Mouse (Mus musculus): Measurements from ENCODE around the gene Kif3a.

Kif3a gene

GRCm38 (mm10) chr11:53615172-53615571 is 48.0 kb downstream of the Kif3a start:
- no peak for DNase-seq (ENCODE audit: low read depth in 2 of 2, low spot score in 2 of 2)

GRCm38 (mm10) chr11:53615575-53615974 is 48.4 kb downstream of the Kif3a start:
- no peak for DNase-seq (ENCODE audit: low read depth in 2 of 2, low spot score in 2 of 2)

GRCm38 (mm10) chr11:53616748-53617558 is 49.8 kb downstream of the Kif3a start:
- DNase-seq (ENCODE audit: low read depth in 2 of 2, low spot score in 2 of 2), result no peak

GRCm38 (mm10) chr11:53617562-53618109 is 50.5 kb downstream of the Kif3a start:
- no peak for DNase-seq (ENCODE audit: low read depth in 2 of 2, low spot score in 2 of 2)

GRCm38 (mm10) chr11:53618619-53619198 is 51.5 kb downstream of the Kif3a start, which contains the start of gene Il4:
TSS of gene Il4 (minus strand) at chr11:53618669.
- no peak for DNase-seq (ENCODE audit: low read depth in 2 of 2, low spot score in 2 of 2)

- DNase-seq (ENCODE audit: low read depth in 2 of 2, low spot score in 2 of 2), result no peak
These were observed 52.2 kb downstream of the Kif3a start for GRCm38 (mm10) chr11:53619428-53619827.

GRCm38 (mm10) chr11:53620094-53620493 is 52.9 kb downstream of the Kif3a start:
- no peak for DNase-seq (ENCODE audit: low read depth in 2 of 2, low spot score in 2 of 2)

- DNase-seq (ENCODE audit: low read depth in 2 of 2, low spot score in 2 of 2), result no peak
These were observed 54.6 kb downstream of the Kif3a start for GRCm38 (mm10) chr11:53621582-53622439.

GRCm38 (mm10) chr11:53622440-53622806 is 55.2 kb downstream of the Kif3a start:
- DNase-seq (ENCODE audit: low read depth in 2 of 2, low spot score in 2 of 2), result no peak

GRCm38 (mm10) chr11:53623573-53623972 is 56.4 kb downstream of the Kif3a start:
- no peak for DNase-seq (ENCODE audit: low read depth in 2 of 2, low spot score in 2 of 2)

- no peak for DNase-seq (ENCODE audit: low read depth in 2 of 2, low spot score in 2 of 2)
These were observed 56.9 kb downstream of the Kif3a start for GRCm38 (mm10) chr11:53624124-53624523.

- no peak for DNase-seq (ENCODE audit: low read depth in 2 of 2, low spot score in 2 of 2)
These were observed 59.7 kb downstream of the Kif3a start for GRCm38 (mm10) chr11:53626802-53627373.

GRCm38 (mm10) chr11:53627859-53628258 is 60.7 kb downstream of the Kif3a start:
- DNase-seq (ENCODE audit: low read depth in 2 of 2, low spot score in 2 of 2), result peak; percentile 58 to 74

- no peak for DNase-seq (ENCODE audit: low read depth in 2 of 2, low spot score in 2 of 2)
These were observed 65.0 kb downstream of the Kif3a start for GRCm38 (mm10) chr11:53632122-53632733.

- DNase-seq (ENCODE audit: low read depth in 2 of 2, low spot score in 2 of 2), result no peak
These were observed 66.5 kb downstream of the Kif3a start for GRCm38 (mm10) chr11:53633644-53634043.

GRCm38 (mm10) chr11:53634556-53634955 is 67.4 kb downstream of the Kif3a start, which contains the start of gene Il13:
TSS of gene Il13 (minus strand) at chr11:53634702.
- DNase-seq (ENCODE audit: low read depth in 2 of 2, low spot score in 2 of 2), result no peak

- DNase-seq (ENCODE audit: low read depth in 2 of 2, low spot score in 2 of 2), result no peak
These were observed 68.5 kb downstream of the Kif3a start for GRCm38 (mm10) chr11:53635590-53636182.

- no peak for DNase-seq (ENCODE audit: low read depth in 2 of 2, low spot score in 2 of 2)
These were observed 69.0 kb downstream of the Kif3a start for GRCm38 (mm10) chr11:53636183-53636646.

- no peak for DNase-seq (ENCODE audit: low read depth in 2 of 2, low spot score in 2 of 2)
These were observed 70.0 kb downstream of the Kif3a start for GRCm38 (mm10) chr11:53637046-53637802.

All from CD8-positive naive resting alpha-beta T cell, adult 2 months (primary cell).